Mouse (Mus musculus): ENCODE results near the gene Il18r1. TPM values are rescaled to one million over a fixed set of nuclear protein-coding genes. Genes with fewer than 3 reads are reported as not detected.

Gene Il18r1
- total RNA-seq, 2 experiments from 2014 or later = 0.05 to 0.17 TPM

DNA sequence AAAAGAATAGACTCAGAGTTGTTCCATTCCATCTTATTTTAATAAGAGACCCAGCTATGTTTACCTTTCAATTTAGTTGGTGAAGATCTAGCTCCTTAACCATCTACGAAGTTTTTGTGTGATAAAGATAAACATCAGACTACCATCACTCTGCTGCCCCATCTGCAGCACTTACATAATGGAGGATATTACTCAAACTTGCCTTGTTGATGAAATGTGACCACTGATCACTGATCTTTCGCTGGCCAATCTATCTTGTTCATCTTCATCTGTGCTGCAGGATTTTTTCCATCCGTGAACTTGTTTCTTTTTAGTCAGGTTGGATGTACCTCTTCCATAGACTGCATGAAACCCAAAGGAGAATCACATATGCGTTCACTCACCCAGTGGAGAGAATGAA lies 29.2 kb downstream of the Il18r1 start:
- no peak for DNase-seq (ENCODE audit: low spot score in 2 of 2)

DNA sequence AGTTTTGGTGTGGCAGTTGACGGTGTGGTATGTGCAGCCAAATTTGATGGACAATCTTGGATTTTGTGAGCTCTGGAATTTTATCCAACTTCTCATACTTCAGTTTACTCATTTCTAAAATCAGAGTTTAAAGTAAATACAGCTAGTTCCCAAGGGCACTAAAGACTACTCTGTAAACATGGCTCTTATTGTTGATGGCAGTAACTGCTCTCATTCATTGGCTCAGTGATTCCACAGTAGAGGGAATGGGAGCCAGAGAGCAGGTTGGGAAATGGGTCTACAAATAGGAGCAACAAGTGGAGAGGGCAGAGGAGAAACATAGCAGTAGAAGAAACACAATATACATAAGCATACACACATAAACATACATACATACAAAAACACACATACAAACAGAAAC lies 34.4 kb downstream of the Il18r1 start:
- DNase-seq (ENCODE audit: low spot score in 2 of 2) = no peak

DNA sequence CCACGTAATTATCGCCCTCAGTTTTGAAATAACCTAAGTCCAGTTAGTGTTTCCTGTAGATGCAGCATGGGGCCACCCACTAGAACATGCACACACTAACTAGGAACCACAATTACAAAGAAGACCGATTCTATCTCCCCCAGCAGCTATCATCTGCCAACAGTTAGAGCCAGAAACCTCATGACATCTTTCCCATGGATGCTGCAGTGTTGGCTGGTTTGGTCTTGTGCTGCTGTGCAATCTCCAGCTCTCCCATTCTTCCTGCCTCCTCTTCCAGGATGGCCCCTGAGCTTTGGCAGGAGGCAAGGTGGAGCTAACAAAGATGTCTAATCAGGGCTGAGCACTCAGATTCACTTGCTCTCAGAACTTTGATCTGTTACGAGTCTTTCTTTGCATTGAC lies 35.8 kb downstream of the Il18r1 start:
- DNase-seq (ENCODE audit: low spot score in 2 of 2) = no peak

DNA sequence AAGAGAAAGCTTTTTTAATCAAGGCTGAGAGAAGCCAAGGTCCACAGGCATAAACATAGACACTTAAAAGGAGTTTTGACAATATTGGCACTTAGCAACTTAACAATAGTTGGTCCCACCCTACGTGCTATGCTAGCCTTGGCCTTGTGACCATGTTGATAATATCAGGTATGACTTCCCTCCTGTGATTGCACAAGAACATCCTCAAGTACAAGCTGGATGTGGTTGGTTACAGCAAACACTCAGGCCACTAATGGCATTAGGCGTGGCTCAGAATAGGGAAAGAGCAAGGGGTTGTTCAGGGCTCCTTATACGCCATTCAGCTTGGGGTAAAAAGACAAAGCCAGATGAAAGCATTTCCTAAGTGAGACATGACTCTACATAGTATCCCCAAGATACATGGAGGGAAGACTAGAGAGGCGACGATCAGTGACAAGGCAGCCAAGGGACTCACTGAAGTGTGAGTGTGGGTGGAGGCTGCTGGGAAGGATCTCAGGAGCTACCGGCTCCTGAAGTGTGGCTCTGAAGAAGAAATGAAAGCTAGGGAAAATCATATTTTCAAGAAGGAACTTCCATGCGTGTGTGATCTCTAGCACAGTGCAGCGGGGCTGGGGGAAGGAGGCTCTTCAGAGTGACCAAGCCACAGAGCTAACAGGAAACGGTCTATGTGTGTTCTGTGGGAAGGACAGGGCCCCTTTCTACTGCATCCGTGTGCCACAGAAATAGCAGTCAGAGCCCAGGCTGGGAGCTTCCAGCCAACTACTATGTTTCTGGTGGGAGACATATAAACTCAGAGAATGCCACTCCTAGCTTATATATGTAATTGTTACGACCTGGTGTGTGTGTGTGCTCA lies 36.4 kb downstream of the Il18r1 start:
- DNase-seq (ENCODE audit: low spot score in 2 of 2) = no peak

DNA sequence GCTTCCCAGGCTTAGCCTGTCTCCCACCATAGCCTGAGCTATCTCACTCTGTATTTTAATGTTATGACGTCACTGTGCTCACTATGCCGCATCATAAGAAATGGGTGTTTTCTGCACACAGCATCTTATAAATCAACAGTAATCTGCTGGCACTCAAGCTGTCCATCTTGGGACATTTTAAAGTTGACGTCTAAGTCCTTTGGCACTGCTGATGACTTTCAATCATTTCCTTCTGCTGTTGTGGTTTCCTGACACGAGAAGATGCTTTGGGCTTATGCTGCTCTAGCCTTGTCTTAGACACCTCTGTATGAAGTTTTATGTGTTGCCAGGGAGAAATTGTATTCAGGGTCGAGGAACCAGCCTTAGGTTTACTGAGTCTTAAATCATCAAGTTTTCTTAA lies 39.2 kb downstream of the Il18r1 start:
- no peak for DNase-seq (ENCODE audit: low spot score in 2 of 2)

DNA sequence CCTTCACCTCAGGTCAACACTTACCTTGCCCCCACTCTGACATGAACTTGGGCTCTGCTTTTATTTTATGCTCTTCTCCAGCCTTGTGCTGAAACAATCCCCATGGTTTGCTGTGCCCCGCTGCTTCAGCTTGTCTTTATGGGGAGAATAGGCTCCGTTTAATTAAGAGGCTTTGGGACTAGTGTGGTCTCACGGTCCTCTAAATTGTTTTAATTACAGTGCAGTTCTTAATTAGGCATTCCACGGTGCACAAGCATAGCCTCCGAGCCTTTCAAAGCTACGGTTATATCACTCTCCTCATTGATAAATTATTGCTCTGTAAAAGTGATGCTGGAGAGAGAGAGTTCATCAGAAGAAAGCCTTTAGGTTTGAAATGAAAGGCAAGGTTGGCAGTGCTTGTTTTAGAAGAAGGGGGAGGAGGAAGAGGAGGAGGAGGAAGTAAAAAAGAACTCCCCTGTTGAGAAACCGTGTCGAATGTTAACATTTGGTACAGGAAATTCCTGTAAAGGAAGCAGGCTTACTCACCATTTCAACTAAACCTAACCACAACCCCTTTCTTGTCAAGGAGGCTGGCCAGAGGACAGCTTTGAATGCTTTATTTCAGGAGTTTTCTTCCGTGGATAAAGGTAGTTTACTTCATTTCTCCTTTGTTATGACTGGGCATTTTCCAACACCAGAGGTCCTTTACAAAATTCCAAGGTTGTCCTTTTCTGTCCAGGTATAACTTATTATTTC lies 49.7 kb downstream of the Il18r1 start, which contains the start of gene Il18rap:
Gene Il18rap (plus strand): TSS at position 512 of the 735 bp plus-strand sequence.
- no peak for DNase-seq (ENCODE audit: low spot score in 2 of 2)

DNA sequence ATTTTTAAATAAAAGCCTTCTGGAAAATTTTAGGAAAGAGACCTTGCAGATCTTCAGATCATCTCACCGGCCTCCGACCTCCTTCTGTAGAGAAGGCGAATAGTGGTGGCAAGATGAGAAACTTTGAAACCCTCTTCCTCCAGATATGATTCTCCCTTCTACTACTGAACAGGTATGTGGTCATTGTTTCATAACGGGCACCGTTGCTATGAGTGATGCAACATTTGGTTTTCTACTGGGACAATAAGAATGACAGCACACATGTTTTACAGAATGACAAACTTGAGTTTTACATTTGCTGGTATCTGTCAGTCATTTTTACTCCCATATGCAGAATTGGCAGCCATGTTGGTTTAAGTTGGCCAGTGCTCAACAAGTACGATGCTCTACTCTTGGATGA lies 51.0 kb downstream of the Il18r1 start:
- DNase-seq (ENCODE audit: low spot score in 2 of 2) = no peak

DNA sequence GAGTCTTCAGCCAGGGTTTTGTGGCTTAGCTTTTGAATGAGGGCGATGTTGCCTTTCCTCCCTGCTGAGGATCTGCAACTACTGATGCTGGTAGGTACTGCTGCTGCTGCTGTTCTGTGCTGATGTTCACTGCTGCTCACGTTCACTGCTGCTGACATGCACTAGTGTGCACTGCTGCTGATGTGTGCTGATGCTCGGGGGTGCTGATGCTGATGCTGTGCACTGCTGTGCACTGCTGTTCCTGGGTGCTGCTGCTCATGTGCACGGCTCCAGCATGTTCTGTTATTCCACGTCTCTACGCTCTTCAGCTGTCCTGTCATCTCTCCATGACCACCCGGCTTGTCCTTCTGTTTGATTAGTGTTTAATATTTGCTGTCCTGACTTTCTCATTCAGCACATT lies 57.6 kb downstream of the Il18r1 start:
- no peak for DNase-seq (ENCODE audit: low spot score in 2 of 2)

DNA sequence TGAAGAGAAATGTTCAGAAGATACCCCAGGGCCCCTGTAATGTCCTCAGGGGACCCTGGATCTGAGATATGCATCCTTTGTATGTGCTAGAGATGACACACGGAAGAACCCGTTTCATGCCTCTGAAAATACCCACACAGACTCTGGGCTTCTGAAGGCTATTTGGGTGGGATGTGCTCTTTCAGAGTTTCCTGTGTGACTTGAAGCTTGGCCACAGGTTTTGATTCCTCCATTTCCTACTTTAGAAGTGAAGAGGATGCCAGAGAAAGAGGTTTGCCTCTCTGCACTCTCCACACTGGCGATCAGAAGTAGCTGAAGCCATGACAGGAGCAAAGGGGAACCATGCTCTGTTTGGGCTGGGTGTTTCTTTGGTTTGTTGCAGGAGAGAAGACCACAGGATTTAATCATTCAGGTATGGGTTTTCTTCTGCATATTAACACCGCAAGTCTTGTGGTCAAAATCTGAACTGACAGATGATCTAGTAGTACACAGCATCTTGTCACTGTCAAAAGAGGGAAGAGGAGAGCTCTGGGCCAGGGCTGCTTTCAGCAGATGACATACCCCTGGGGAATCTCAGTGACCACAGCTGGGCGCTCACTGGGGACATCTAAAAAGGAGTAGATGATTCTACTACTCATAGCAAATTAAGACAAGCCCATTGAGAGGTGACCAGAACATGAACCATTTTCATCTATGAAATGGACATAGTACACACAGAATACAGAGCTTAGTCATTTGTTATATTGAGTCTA lies 58.8 kb downstream of the Il18r1 start:
- DNase-seq (ENCODE audit: low spot score in 2 of 2) = no peak

DNA sequence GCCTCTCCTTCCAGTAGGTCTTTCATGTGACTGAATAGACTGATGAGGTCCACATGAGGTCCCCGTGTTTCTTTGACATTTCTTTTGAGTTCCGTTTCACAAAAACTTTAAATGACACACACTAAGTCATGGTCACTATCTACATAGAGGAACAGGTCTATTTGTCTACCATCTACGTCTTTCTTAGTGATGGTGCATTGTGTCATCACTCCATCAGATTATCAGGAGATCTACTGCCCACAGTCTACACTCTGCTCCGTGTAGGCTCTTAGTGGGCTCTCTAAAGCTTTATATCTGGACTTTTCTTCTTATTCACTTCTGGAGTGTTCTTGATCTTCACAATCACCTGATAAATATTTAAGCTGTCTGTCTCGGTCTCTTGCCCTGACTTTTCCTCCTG lies 63.9 kb downstream of the Il18r1 start:
- no peak for DNase-seq (ENCODE audit: low spot score in 2 of 2)

DNA sequence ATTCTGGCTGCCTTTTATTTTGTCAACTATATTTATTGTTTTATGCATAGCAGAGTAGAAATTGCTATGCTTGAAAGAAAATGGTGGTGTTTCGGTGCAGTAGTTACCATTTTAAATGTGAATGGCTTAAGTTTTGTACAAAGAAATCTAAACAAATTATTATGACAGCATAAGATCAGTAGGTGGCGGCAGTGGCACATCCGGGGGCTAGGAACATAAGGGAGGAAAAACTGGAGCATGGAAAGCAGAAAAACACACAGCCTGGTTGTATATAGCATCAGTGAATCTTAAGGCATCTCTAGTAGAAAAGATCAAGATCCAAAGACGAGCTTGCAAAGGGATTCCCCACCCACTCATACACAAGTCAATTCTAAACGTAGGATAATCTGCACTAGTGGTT lies 72.2 kb downstream of the Il18r1 start:
- no peak for DNase-seq (ENCODE audit: low spot score in 2 of 2)

DNA sequence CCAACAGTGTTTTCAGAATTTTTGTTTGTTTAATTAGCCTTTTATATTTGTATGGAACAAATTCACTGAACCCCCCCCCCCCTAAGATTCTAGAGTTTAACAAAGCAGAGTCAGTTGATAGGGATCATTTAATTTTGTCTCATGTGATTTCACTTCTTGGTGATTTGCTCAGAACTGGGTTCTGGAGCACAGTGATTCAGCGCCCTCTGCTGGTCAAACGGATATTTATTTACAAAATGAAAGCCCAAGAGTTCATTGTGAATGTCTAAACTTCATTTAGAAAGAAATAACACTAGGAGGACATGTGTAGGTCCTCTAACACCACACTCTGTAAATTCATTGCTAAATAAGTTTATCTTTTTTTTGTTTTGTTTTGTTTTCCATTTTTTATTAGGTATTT lies 79.3 kb downstream of the Il18r1 start:
- peak; percentile 33 to 55 for DNase-seq (ENCODE audit: low spot score in 2 of 2)

DNA sequence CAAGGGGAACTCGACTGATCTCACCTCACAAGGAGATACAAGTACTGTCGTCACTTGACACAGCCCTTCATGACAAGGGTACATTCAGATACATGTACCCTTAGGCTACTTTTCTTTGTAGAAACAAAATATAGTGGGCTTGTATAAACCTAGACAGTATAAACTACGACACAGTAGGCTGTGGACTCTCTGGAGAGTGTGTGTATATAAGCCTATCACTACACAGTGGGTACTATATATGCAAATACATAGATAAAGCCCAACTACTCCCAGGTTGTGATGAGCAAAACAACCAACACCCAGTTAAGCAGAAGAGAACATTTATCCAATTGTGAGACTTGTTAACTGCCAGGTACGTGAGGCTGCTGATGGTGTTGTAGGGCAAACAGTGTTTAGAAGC lies 81.3 kb downstream of the Il18r1 start:
- DNase-seq (ENCODE audit: low spot score in 2 of 2) = no peak

DNA sequence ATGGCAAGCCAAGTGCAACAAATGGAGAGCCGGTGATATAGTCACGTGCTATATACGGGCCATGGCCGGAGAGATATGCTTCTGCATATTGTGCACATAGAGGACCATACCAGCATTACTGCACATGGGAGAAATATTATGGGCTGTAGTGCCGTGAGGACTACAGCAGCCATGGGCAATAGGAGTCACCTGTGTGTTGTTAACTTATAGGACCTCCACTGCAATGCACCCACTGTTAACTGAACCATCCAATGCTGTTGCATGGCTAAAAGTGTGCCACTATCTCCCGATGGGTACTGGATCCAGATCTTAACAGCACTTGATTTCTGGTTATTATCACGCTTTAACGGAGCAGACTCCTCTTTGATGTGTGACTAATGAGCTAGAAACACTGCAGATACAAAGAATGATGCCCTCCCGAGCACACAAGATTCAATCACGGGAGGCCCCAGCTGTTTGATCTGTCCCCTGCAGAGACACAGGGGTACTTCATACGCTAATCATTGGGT lies 81.8 kb downstream of the Il18r1 start:
- no peak for DNase-seq (ENCODE audit: low spot score in 2 of 2)

DNA sequence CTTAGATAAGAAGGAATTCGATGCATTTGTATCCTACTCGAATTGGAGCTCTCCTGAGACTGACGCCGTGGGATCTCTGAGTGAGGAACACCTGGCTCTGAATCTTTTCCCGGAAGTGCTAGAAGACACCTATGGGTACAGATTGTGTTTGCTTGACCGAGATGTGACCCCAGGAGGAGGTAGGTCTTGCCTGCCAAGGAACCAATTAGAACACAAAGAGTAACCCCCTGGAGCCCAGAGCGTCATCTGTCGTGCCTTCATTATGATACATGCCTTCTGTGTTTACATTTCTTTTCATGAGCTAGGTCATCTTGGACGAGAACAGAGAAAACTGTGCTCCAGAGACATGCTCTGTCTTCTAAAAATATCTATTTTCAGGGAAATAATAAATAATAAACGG lies 82.4 kb downstream of the Il18r1 start:
- no peak for DNase-seq (ENCODE audit: low spot score in 2 of 2)

Other genes with a start within 250 kb of the Il18r1 start
- gene Il1r1, start 240.5 kb upstream of the Il18r1 start, total RNA-seq (2021) = 1 to 10 TPM; 6.3 to 6.4 TPM
- gene Il1rl2, start 140.9 kb upstream of the Il18r1 start, total RNA-seq (2021) = 1 to 10 TPM; 7.7 to 9.4 TPM
- 1 to 10 TPM; 5.9 to 8.8 TPM for gene Il1rl1, start 36.0 kb upstream of the Il18r1 start, total RNA-seq (2021)
- gene Il18rap, start 49.8 kb downstream of the Il18r1 start, total RNA-seq (2021) = under 1 TPM; 0.07 to 0.08 TPM
- gene Slc9a4, start 114.5 kb downstream of the Il18r1 start, total RNA-seq (2021) = under 1 TPM in 1 of 2 experiments, not detected in 1; 0.26 TPM
- 10 to 100 TPM; 18.4 to 21.5 TPM for gene Slc9a2, start 215.0 kb downstream of the Il18r1 start, total RNA-seq (2021)

Measured in gastrocnemius, postnatal 4 days (tissue).